Mouse (Mus musculus) mouse embryonic stem cell (cell line): ENCODE measurements around the gene Tpgs1.
"Not testable (repeated sequence)": the region's sequence is repeated elsewhere in the genome, so short reads cannot be mapped to it uniquely, and the experiment has no call there.

ENCODE experiments used
- in situ Hi-C, 2 experiments: fragments of 300-500 bp; cut with MboI; formaldehyde crosslinking; loops; 1 replicate in 1 of 2; 3 replicates in 1 of 2; pipeline ENCODE4 v1.14.3; 2019 to 2020; ENCODE audit warnings: low sequenced_read_pairs in 2 of 2, low pct_unique_long_range_greater_than_20kb in 1 of 2, mixed read lengths in 1 of 2; ENCODE audit not compliant: unreplicated experiment in 1 of 2

Tpgs1 gene

DNA sequence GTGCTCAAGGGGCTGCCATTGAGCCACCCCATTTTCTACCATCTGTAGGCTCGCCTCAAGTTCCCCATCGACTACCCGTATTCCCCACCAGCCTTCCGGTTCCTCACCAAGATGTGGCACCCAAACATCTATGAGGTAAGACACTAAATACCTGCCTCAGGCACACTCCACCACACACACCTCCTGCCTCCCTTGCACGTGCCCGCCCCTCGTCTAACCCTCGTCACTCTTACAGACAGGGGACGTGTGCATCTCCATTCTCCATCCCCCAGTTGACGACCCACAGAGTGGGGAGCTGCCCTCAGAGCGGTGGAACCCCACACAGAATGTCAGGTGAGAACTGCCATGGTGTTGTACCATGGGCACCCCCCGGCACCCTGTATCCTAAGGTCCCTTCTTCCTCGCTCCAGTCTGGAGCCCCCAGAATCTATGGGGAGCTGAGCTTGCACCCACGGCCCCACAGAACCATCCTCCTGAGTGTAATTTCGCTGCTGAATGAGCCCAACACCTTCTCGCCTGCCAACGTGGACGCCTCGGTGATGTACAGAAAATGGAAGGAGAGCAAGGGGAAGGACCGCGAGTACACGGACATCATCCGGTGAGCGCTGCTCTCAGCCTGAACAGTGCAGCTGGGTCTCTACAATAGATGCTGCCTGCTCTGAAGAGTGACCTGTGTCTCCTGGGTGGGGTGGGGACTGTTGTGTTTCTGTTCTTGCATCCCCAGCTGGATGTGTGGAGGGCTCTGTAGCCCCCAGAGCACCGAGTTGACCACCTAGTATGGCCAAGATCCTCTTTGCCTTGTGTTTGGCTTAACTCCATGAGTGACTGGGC is 15.8 kb downstream of the Tpgs1 start:
- in situ Hi-C loops, result no loop called here

DNA sequence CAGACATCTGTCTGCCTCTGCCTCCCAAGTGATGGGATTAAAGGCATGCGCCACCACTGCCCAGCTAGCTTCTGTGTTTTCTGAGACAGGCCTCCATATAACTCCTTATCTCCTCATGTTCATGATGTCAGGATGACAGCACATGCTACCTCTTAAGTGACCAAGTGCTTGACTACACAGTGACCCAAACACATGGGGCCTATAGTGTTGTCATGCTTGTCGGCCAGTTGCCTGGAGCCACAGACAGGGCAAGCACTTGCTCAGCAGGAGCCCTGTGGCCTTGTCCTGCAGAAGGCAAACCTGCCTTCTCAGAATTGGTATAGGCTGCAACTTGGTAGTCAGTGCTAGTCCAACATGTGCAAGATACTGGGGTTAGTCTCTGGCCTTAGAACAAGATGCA is 17.1 kb downstream of the Tpgs1 start:
- in situ Hi-C loops, result no loop called here

DNA sequence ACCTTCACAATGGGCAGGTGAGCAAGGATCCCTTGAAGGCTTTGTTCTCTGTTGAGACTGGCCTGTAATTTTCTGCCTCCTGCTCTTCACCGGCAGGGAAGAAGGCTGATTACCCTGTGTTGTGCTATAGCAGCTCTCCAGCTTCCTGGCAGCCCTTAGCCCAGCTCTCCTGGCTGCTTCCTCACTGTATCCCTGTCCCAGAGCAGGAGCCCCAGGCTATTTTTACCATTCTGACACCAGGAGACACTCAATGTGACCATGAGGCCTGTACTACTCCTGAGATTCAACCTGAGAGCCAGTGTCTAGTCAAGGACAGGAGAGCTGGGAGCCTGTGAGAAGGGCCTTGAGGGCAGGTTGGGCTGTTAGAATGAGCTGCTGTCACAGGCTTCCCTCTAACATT is 17.5 kb downstream of the Tpgs1 start:
- in situ Hi-C loops, result no loop called here

DNA sequence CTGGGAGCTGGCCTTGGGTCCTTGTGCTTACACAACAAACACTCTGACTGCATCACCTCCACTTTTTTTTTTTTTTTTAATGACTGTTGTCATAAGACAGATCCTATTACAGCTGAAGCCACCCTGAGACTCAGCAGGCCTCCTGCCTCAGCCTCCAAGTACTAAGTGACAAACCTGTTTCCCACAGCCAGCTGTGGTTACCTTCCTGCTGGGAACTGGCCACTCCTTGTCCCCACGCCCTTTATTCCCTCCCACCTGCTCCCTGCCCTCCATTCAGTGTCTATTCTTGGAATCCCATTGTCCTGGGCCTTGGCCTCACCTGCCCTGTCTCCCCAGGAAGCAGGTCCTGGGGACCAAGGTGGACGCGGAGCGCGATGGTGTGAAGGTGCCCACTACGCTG is 18.3 kb downstream of the Tpgs1 start:
- in situ Hi-C loops, result no loop called here

DNA sequence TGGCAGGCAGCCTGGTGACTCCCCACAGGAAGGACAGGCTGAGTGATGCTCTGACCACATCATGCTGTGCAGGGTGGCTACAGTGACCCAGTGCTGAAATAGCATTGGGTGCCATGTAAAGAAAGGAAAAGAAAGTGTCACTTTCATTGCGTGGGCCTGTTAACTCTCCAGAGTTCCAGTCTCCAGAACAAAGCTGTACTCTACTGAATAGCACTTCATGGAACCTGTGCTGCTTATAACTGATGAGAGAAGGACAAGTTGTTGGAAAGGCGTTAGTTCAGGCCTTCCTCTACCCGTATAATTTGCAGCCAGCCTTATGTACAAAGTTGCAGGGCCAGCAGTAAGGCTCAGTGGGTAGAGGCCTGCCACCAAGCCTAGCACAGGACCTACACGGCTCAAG is 19.6 kb downstream of the Tpgs1 start, which contains the start of gene Gzmm:
Gene Gzmm, plus strand, starts transcription at position 301 of the 400 bp plus-strand sequence.
- in situ Hi-C loops, result no loop called here

DNA sequence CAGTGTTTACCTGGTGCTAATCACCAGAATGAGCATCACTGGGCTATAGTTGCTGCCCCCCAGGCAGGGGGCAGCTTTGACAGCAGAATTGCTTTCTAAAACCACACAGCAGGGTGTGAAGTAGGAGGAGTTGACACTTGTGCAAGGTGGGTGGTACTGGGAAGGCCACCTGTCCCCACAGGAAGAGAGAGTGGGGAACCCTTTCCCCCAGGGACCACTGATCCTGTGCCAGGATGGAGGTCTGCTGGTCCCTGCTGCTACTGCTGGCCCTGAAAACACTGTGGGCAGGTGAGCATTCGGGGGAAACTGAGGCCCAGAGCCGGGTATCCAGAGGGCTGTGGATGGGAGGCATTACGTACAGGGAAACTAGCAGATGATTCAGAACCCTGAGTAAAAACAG is 20.0 kb downstream of the Tpgs1 start:
- in situ Hi-C loops, result no loop called here

DNA sequence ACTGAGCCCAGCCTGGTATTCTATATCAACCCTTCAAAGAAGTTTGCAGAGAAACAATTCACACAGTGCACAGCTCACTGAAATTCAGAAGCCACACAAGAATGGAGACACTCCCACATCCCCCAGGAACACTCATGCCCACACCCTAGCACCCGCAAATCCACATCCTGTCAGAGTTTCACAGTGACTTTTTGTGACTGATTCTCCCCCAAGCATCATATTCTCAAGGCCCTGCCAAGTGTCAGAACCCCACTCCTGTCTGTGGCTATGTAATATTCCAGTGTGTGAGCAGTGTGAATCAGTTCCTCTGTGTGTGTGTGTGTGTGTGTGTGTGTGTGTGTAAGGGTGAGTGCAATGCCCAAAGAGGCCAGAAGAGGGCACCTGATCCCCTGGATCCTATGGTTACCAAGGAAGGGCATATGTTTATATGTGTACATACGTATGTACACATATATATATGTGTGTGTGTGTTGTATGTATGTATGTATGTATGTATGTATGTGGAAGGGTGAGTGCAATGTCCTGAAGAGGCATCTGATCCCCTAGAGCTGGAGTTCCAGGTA is 22.9 kb downstream of the Tpgs1 start:
- in situ Hi-C loops, result no loop called here

DNA sequence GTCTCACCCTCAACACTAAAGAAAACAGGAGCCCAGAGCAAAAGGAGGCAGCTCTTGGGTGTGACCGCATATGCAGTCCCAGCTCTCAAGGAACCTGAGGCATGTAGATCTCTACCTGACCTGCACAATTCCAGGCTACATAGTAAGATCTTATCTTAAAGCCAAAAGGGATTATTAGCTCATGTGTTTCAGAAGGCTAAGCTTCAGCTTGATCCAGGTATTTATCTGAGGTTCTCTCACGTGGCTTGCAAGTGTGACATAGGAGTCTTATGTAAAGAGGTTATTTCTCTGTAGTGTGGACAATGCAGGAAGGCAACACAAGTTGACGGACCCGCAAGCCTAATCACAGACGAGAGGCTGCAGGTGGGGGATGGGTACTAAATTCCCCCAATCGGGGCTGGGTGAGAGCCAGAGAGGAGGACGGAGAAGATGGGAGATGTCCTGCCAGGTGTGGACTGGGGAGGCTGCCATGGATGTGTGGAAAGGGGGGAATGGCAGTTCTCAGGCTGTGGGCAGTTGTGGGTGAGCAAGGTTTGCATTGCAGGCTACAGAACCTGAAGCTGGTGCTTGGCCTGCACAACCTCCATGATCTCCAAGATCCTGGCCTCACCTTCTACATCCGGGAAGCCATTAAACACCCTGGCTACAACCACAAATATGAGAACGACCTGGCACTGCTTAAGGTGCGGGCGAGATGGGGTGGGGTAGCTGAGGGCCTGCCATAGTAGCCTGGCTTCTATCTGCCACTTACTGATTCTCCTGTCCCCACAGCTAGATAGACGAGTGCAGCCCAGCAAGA is 24.6 kb downstream of the Tpgs1 start:
- in situ Hi-C loops, result no loop called here

DNA sequence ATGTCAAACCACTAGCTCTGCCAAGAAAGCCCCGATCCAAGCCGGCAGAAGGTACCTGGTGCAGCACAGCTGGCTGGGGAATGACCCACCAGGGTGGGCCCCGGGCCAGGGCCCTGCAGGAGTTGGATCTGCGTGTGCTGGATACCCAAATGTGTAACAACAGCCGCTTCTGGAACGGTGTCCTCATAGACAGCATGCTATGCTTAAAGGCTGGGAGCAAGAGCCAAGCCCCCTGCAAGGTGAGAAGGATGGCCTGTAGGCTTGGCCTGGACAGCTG is 25.1 kb downstream of the Tpgs1 start:
- in situ Hi-C loops, result no loop called here

DNA sequence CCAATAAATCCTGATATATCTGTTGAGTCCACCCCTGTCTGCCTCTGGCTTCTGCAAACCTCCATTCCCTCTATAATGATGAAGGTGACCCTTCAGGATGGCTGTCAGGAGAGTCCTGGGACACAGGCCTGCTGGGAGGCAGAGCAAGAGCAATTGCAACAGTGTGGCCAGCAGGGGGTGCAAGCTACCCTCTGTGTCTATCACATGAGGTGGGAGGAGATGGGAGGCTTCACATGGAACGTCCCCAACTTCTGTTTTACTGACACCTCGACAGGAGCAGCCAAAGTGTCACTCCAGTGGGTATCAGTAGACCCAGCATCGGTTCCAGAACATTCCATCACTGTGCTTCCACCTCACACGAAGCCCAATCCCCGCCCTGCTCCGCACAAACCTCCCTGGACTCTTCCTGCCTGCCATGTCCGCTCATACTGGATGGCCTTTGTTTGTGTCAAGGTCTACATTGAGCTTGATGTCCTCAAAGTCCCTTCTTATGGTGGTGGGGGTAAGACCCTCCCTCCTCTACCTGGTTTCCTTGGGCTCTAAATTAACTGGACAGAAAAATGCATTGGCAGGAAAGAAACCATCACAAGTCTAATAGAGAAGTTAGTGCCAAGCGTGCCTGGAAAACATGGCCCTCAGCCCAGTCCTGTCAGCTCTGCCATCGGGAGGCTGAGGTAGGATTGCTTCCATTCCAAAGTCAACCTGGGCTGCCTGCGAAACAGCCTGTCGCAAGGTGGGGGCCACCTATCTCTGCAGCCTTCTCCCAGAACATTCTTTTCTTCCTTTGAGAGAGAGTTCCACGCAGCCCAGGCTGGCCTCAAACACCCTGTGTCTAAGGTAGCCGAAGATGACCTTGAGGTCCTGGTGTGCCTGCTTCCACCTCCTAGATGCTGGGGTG is 26.3 kb downstream of the Tpgs1 start:
- in situ Hi-C loops, result no loop called here

DNA sequence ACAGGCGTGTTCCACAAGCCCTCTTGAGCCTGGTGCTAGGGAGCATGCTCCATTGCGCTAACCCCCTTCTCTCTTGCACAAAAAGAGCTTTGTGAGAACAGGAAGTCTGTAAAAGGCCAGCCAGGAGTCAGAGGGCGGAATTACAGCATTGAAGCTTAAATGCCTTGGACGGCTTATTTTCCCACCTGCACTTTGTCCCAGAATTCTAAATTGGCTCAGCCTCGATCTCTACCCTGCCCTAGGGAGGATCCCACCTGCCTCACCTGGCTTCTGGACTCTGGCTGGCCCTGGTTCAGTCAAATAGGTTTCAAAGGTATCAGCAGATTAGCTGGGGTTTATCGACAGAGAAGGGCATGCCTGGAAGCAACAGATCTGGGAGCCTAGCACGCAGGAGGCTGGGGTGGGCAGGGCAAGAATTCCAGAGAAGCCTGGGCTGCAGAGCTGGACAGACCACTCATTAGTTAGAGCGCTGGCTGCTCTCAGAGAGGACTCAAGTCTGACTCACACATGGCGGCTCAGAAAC is 27.0 kb downstream of the Tpgs1 start:
- in situ Hi-C loops, result no loop called here

DNA sequence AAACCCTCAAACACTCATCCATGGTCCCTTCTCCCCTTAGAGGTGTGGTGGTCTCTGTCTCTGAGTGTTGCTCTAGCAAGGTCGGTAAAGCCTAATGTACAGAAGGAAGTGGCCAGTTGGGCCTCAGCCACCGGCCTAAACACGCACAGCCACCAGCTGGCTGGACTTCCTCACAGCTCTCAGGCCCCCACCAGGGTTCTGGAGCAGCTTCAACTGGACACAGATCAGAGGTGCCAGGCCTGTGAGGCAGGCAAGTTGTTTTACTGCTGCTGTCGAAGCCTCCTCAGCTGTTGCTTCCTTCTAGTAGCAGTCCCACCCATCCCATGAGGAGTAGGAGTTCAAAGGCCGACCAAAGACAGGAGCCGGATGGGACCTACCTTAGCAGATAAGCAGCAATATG is 28.7 kb downstream of the Tpgs1 start:
- in situ Hi-C loops, result no loop called here

DNA sequence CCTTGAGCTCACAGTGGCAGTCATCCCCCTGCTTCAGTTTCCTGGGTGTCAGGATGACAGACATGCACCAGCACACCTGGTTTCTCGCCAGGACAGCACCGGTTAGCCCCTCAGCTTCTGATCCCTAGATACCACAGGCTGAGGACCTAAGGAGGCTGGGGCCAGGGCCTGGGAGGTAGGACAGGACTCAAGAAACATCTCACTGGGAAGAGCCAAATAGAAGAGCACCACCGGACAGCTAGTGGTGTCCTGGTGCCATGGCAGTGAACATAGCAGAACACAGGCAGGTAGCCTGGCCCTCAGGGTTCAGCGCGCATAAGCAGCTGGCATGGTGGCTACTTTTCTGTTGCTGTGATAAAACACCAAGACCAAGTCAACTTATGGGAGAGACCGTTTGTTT is 29.3 kb downstream of the Tpgs1 start:
- in situ Hi-C loops, result no loop called here

DNA sequence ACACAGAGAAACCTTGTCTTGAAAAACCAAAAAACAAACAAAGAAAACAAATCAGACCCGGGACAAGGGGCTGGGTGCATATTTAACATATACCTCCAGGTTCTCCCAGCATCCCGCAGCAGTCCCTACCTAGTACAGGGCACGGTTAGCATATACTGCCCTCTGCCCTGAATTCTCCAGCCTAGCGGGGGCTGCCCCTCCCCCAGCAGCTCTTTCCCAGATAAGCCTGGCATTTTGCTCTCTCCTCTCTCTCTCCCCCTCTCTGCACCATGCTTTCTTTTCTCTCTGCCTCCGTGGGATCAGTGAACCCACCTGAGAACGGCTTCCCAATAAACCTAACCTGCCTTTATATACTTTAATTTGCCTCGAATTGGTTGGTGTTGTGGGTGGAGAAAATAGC is 31.5 kb downstream of the Tpgs1 start:
- in situ Hi-C loops, result no loop called here

DNA sequence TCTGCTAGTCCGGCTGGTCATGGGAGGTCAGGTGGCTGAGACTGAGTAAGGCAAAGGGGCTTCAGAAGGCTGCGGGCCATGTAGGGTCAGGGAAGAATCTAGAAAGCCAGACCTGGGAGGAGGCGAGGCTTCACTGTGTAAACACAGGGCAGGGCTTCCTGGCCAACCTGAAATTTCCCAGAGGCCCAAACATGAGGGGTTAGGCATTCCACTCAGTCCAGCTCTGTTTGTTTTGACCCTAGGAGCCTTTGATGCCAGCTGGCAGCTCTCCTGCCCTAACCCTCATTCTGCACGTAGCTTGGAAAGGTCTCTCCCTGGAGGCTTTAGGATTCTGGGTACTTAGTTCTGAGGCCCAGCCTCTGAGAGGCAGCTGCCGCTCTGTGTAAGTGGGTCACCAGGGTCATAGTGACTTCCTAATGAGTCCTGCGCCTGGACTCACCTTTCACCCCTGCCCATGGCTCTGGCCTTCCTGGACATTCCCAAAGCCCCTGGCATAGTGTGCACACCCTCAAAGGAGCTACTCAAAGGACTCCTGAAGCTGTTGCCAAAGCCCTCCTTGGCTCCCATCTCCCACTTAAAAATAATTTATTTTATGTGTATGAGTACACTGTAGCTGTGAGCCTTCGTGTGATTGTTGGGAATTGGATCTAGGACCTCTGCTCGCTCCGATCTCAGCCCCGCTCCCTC is 32.4 kb downstream of the Tpgs1 start:
- in situ Hi-C loops, result no loop called here

DNA sequence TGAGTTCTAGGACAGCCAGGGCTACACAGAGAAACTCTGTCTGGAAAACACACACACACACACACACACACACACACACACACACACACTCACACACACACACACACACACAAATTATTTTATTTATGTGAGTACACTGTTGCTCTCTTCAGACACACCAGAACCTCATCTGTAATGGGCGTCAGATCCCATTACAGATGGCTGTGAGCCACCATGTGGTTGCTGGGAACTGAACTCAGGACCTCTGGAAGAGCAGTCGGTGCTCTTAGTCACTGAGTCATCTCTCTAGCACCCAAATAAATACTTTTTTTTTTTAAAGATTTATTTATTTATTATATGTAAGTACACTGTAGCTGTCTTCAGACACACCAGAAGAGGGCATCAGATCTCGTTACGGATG is 33.8 kb downstream of the Tpgs1 start:
- in situ Hi-C loops, result not testable (repeated sequence)

DNA sequence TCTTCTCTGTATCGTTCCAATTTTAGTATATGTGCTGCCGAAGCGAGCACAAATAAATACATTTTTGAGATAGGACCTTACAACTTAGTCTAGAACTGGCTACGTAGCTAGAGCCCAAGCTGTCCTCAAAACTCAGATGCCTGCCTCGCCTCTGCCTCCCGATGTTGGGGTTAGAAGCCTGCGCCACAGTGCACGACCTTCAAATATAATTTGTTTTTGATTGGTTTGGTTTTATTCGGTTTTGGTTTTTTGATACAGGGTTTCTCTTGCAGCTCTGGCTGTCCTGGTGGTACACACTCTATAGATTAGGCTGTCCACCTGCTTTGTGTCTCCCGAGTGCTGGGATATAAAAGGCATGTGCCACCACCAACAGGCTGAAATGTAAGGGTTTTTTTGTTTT is 34.4 kb downstream of the Tpgs1 start:
- in situ Hi-C loops, result no loop called here
